Mouse (Mus musculus): ENCODE data around the gene Mtmr4.

Mtmr4 gene

GRCm38 (mm10) chr11:87615551-87615950, 23.6 kb downstream of the Mtmr4 start:
- no peak for DNase-seq (ENCODE audit: low read depth, low spot score)

- no peak for DNase-seq (ENCODE audit: low read depth, low spot score)
Observed at GRCm38 (mm10) chr11:87615952-87616351, 24.0 kb downstream of the Mtmr4 start.

- DNase-seq (ENCODE audit: low read depth, low spot score), result no peak
Observed at GRCm38 (mm10) chr11:87616790-87617474, 25.0 kb downstream of the Mtmr4 start, which contains the start of gene Hsf5. TSS of gene Hsf5 (plus strand) at chr11:87617164.

GRCm38 (mm10) chr11:87617606-87618005, 25.6 kb downstream of the Mtmr4 start:
- no peak for DNase-seq (ENCODE audit: low read depth, low spot score)

GRCm38 (mm10) chr11:87623160-87623559, 31.2 kb downstream of the Mtmr4 start:
- no peak for DNase-seq (ENCODE audit: low read depth, low spot score)

- peak; percentile 20 for DNase-seq (ENCODE audit: low read depth, low spot score)
Observed at GRCm38 (mm10) chr11:87629859-87630258, 37.9 kb downstream of the Mtmr4 start.

- no peak for DNase-seq (ENCODE audit: low read depth, low spot score)
Observed at GRCm38 (mm10) chr11:87638793-87639192, 46.8 kb downstream of the Mtmr4 start.

- DNase-seq (ENCODE audit: low read depth, low spot score), result no peak
Observed at GRCm38 (mm10) chr11:87639206-87639605, 47.2 kb downstream of the Mtmr4 start.

- DNase-seq (ENCODE audit: low read depth, low spot score), result no peak
Observed at GRCm38 (mm10) chr11:87642865-87643264, 50.9 kb downstream of the Mtmr4 start.

GRCm38 (mm10) chr11:87654693-87655092, 62.7 kb downstream of the Mtmr4 start:
- DNase-seq (ENCODE audit: low read depth, low spot score), result no peak

GRCm38 (mm10) chr11:87659216-87659615, 67.3 kb downstream of the Mtmr4 start:
- no peak for DNase-seq (ENCODE audit: low read depth, low spot score)

- DNase-seq (ENCODE audit: low read depth, low spot score), result peak; percentile 96
Observed at GRCm38 (mm10) chr11:87662407-87662806, 70.4 kb downstream of the Mtmr4 start, which contains the start of gene Rnf43. TSS of gene Rnf43 (plus strand) at chr11:87662722.

- no peak for DNase-seq (ENCODE audit: low read depth, low spot score)
Observed at GRCm38 (mm10) chr11:87662822-87663221, 70.9 kb downstream of the Mtmr4 start.

- no peak for DNase-seq (ENCODE audit: low read depth, low spot score)
Observed at GRCm38 (mm10) chr11:87663948-87664347, 72.0 kb downstream of the Mtmr4 start.

- DNase-seq (ENCODE audit: low read depth, low spot score), result peak; percentile 87
Observed at GRCm38 (mm10) chr11:87664521-87664920, 72.6 kb downstream of the Mtmr4 start.

GRCm38 (mm10) chr11:87665224-87665623, 73.3 kb downstream of the Mtmr4 start:
- DNase-seq (ENCODE audit: low read depth, low spot score), result peak; percentile 86

- DNase-seq (ENCODE audit: low read depth, low spot score), result no peak
Observed at GRCm38 (mm10) chr11:87665658-87666057, 73.7 kb downstream of the Mtmr4 start.
